Mouse (Mus musculus) CH12.LX (cell line): ENCODE results near the gene Tdp1. TPM values are rescaled to one million over a fixed set of nuclear protein-coding genes. Genes with fewer than 3 reads are reported as not detected.

ENCODE experiments used
- DNase-seq: peaks from one replicate; pipeline ENCODE4 v3.0.0-alpha.2; 2013; ENCODE audit errors: extremely low read depth
- H3K27ac ChIP-seq: 2 replicates; pipeline ENCODE4 v1.5.1; 2012; ENCODE audit warnings: low read depth, mild to moderate bottlenecking, control low read depth, moderate library complexity; ENCODE audit not compliant: insufficient read depth
- H3K27me3 ChIP-seq: replicated peaks from 2 replicates; pipeline ENCODE3; 2012; ENCODE audit warnings: inconsistent platforms
- H3K36me3 ChIP-seq, 2 experiments: replicated peaks in 1 of 2; 2 replicates each; pipeline versions ENCODE3 to v1.6.1; 2012; ENCODE audit warnings: inconsistent platforms in 1 of 2, low read length in 1 of 2, mild to moderate bottlenecking in 1 of 2, mixed read lengths in 1 of 2, moderate library complexity in 1 of 2; ENCODE audit not compliant: control insufficient read depth in 1 of 2, insufficient read depth in 1 of 2
- H3K4me1 ChIP-seq, 2 experiments: 2 replicates each; pipeline ENCODE4 v1.6.1; 2012; ENCODE audit warnings: inconsistent platforms in 1 of 2, moderate library complexity in 1 of 2; ENCODE audit not compliant: insufficient read depth in 2 of 2, control insufficient read depth in 1 of 2
- H3K4me2 ChIP-seq: 2 replicates; pipeline ENCODE4 v1.6.1; 2012; ENCODE audit warnings: low read depth, mild to moderate bottlenecking, control low read depth; ENCODE audit not compliant: poor library complexity, insufficient read depth, severe bottlenecking
- H3K4me3 ChIP-seq, 3 experiments: fragments of 150-350 bp in 1 of 3; sonication (generic) in 1 of 3; replicated peaks in 1 of 3; 2 replicates each; pipeline versions ENCODE3 to v1.5.1; 2011 to 2012; ENCODE audit warnings: low read depth in 2 of 3, low read length in 2 of 3, mild to moderate bottlenecking in 2 of 3, moderate library complexity in 2 of 3, control low read depth in 1 of 3, improper control_type of control experiment in 1 of 3, inconsistent platforms in 1 of 3, mixed read lengths in 1 of 3; ENCODE audit not compliant: poor library complexity in 1 of 3
- H3K79me2 ChIP-seq: replicated peaks from 2 replicates; pipeline ENCODE4 v1.6.1; 2012; ENCODE audit warnings: mild to moderate bottlenecking, moderate library complexity; ENCODE audit not compliant: control insufficient read depth, poor library complexity, insufficient read depth, severe bottlenecking; ENCODE audit errors: extremely low read depth
- H3K9ac ChIP-seq: 2 replicates; pipeline ENCODE4 v1.6.1; 2012; ENCODE audit warnings: low read depth, mild to moderate bottlenecking, control low read depth, moderate library complexity; ENCODE audit not compliant: insufficient read depth
- H3K9me3 ChIP-seq: replicated peaks from 2 replicates; pipeline ENCODE3; 2012; ENCODE audit warnings: low read length, inconsistent platforms, mixed read lengths
- BHLHE40 ChIP-seq: IDR thresholded peaks from 2 replicates; pipeline ENCODE4 v1.6.1; 2011; ENCODE audit warnings: mild to moderate bottlenecking, low read depth, low read length, improper control_type of control experiment
- CTCF ChIP-seq, 2 experiments: IDR thresholded peaks in 1 of 2; conservative IDR thresholded peaks in 1 of 2; 2 replicates each; pipeline ENCODE4 v1.5.1; 2011 to 2012; ENCODE audit warnings: low read depth in 2 of 2, low read length in 2 of 2, improper control_type of control experiment in 1 of 2, inconsistent platforms in 1 of 2, mild to moderate bottlenecking in 1 of 2, moderate library complexity in 1 of 2
- E2F4 ChIP-seq: IDR thresholded peaks from 2 replicates; pipeline ENCODE4 v1.6.1; 2011; ENCODE audit warnings: low read depth, low read length, improper control_type of control experiment; ENCODE audit not compliant: insufficient replicate concordance
- EP300 ChIP-seq: IDR thresholded peaks from 2 replicates; pipeline ENCODE4 v1.6.1; 2011; ENCODE audit warnings: low read length, improper control_type of control experiment
- ETS1 ChIP-seq: conservative IDR thresholded peaks from 2 replicates; pipeline ENCODE4 v1.6.1; 2012; ENCODE audit warnings: low read depth, mild to moderate bottlenecking, inconsistent platforms, low read length, improper control_type of control experiment, moderate library complexity
- HCFC1 ChIP-seq: IDR thresholded peaks from 2 replicates; pipeline ENCODE4 v1.6.1; 2012; ENCODE audit warnings: low read depth, mild to moderate bottlenecking, inconsistent platforms, low read length, improper control_type of control experiment
- IRF4 ChIP-seq: IDR thresholded peaks from 2 replicates; pipeline ENCODE4 v1.6.1; 2014; ENCODE audit warnings: low read depth, mild to moderate bottlenecking, inconsistent platforms, low read length, improper control_type of control experiment
- JUN ChIP-seq: IDR thresholded peaks from 2 replicates; pipeline ENCODE4 v1.6.1; 2011; ENCODE audit warnings: low read depth, mild to moderate bottlenecking, low read length, improper control_type of control experiment, moderate library complexity; ENCODE audit not compliant: insufficient read depth
- MAZ ChIP-seq: IDR thresholded peaks from 2 replicates; pipeline ENCODE4 v1.6.1; 2012; ENCODE audit warnings: low read depth, mild to moderate bottlenecking, inconsistent platforms, low read length, improper control_type of control experiment, moderate library complexity
- MEF2A ChIP-seq: IDR thresholded peaks from 2 replicates; pipeline ENCODE4 v1.6.1; 2014; ENCODE audit warnings: low read depth, mild to moderate bottlenecking, inconsistent platforms, low read length, improper control_type of control experiment, borderline replicate concordance
- PAX5 ChIP-seq: IDR thresholded peaks from 2 replicates; pipeline ENCODE4 v1.6.1; 2012; ENCODE audit warnings: low read length, inconsistent platforms, mixed read lengths
- POLR2A ChIP-seq: IDR thresholded peaks from 2 replicates; pipeline ENCODE4 v1.6.1; 2011; ENCODE audit warnings: low read depth, mild to moderate bottlenecking, improper control_type of control experiment, low read length
- POLR2AphosphoS2 ChIP-seq: IDR thresholded peaks from 2 replicates; pipeline ENCODE4 v1.6.1; 2011; ENCODE audit warnings: low read depth, low read length, improper control_type of control experiment
- RAD21 ChIP-seq: IDR thresholded peaks from 2 replicates; pipeline ENCODE4 v1.6.1; 2011; ENCODE audit warnings: low read depth, mild to moderate bottlenecking, low read length, improper control_type of control experiment, moderate library complexity
- RCOR1 ChIP-seq: conservative IDR thresholded peaks from 2 replicates; pipeline ENCODE4 v1.6.1; 2012; ENCODE audit warnings: low read depth, mild to moderate bottlenecking, inconsistent platforms, low read length, improper control_type of control experiment
- TBP ChIP-seq: conservative IDR thresholded peaks from 2 replicates; pipeline ENCODE4 v1.6.1; 2011; ENCODE audit warnings: low read depth, low read length, improper control_type of control experiment
- ZC3H11A ChIP-seq: IDR thresholded peaks from 2 replicates; pipeline ENCODE4 v1.6.1; 2012; ENCODE audit warnings: low read depth, mild to moderate bottlenecking, inconsistent platforms, low read length, improper control_type of control experiment
- ZKSCAN1 ChIP-seq: IDR thresholded peaks from 2 replicates; pipeline ENCODE4 v1.6.1; 2012; ENCODE audit warnings: low read depth, inconsistent platforms, low read length, improper control_type of control experiment, borderline replicate concordance
- ZMIZ1 ChIP-seq: IDR thresholded peaks from 2 replicates; pipeline ENCODE4 v1.6.1; 2012; ENCODE audit warnings: low read depth, mild to moderate bottlenecking, inconsistent platforms, low read length, improper control_type of control experiment
- ZNF384 ChIP-seq: IDR thresholded peaks from 2 replicates; pipeline ENCODE4 v1.6.1; 2012; ENCODE audit warnings: low read depth, low read length, improper control_type of control experiment, inconsistent platforms
- dilution Hi-C: fragments of 300-500 bp; cut with MboI; formaldehyde crosslinking; loops from 2 replicates; pipeline ENCODE4 v1.14.3; 2020; ENCODE audit warnings: low sequenced_read_pairs; ENCODE audit not compliant: extremely low pct_unique_long_range_greater_than_20kb, extremely low pct_ligation_motif_present
- in situ Hi-C: fragments of 300-500 bp; cut with MboI; formaldehyde crosslinking; loops from 3 replicates; pipeline ENCODE4 v1.14.3; 2019; ENCODE audit warnings: low sequenced_read_pairs, low pct_ligation_motif_present, low pct_unique_long_range_greater_than_20kb, mixed read lengths
- polyA plus RNA-seq: library from polyadenylated mRNA; unstranded; fragments of >175 nt; gene quantifications from 2 replicates; pipeline ENCODE4 v1.2.1, GENCODE M21; 2012; ENCODE audit warnings: low read depth; ENCODE audit not compliant: insufficient read length
- total RNA-seq, 2 experiments: library from RNA; depleted of rRNA; stranded (reverse); fragments of 300-350 nt in 1 of 2; fragments of >200 nt in 1 of 2; gene quantifications; 2 replicates each; pipeline ENCODE4 v1.2.3; 2012 to 2014

Gene Tdp1
- total and polyA plus RNA-seq, 3 experiments: 16.9 to 53.7 (median 27.4) TPM

- peaks cover 4% of the 10 kb centered on the region for H3K9me3 ChIP-seq
- H3K27me3 ChIP-seq: no peaks in the 10 kb centered on the region
- H3K4me2 ChIP-seq: no peak overlapping the region
- no peak overlapping the region for H3K4me3 ChIP-seq
- DNase-seq: no peak
- no peaks in the 10 kb centered on the region for H3K36me3 ChIP-seq
- dilution Hi-C loops: no loop called here
- H3K79me2 ChIP-seq: no peaks in the 10 kb centered on the region
- TF ChIP-seq ZNF384 (no peak), CTCF (conservative IDR thresholded peaks at IDR 0.05 in 1 of 2, IDR thresholded peaks at IDR 0.05 in 1 of 2; ENCODE audit: low read depth in 2 of 2, low read length in 2 of 2) (no peak), JUN (no peak), RCOR1 (no peak), MEF2A (no peak), ZMIZ1 (no peak), RAD21 (no peak), PAX5 (no peak), IRF4 (no peak), ZKSCAN1 (no peak), TBP (no peak), EP300 (no peak), POLR2A (no peak), MAZ (no peak), ZC3H11A (no peak), POLR2AphosphoS2 (no peak), E2F4 (no peak), ETS1 (no peak), HCFC1 (no peak)
- H3K4me1 ChIP-seq: peaks cover 17 to 41% of the 10 kb centered on the region in 2 experiments
- H3K9ac ChIP-seq: no peak overlapping the region
- in situ Hi-C loops: no loop called here
- no peak overlapping the region for H3K27ac ChIP-seq
Observed at GRCm38 (mm10) chr12:99988144-99988543, 103.8 kb downstream of the Tdp1 start.

GRCm38 (mm10) chr12:99992362-99992862, 108.1 kb downstream of the Tdp1 start:
- no peak overlapping the region for H3K9ac ChIP-seq
- dilution Hi-C loops (no loop called here), in situ Hi-C loops (no loop called here)
- no peaks in the 10 kb centered on the region for H3K79me2 ChIP-seq
- peaks cover 7 to 24% of the 10 kb centered on the region in 2 experiments for H3K4me1 ChIP-seq
- no peak overlapping the region for H3K27ac ChIP-seq
- peaks cover 4% of the 10 kb centered on the region for H3K9me3 ChIP-seq
- H3K4me2 ChIP-seq: peak overlapping the region; percentile 63; the same call in 1 of the 2 replicates
- no peak overlapping the region for H3K4me3 ChIP-seq
- no peaks in the 10 kb centered on the region for H3K36me3 ChIP-seq
- TF ChIP-seq IRF4: peak; percentile 16; the same call in 1 of the 2 replicates
- peak; percentile 73 for TF ChIP-seq ZNF384
- TF ChIP-seq POLR2AphosphoS2: no peak
- no peak for TF ChIP-seq MAZ
- TF ChIP-seq MEF2A: no peak; the same call in 1 of the 2 replicates
- peak; percentile 97 for TF ChIP-seq BHLHE40
- peak; percentile 56; the same call in 1 of the 2 replicates for TF ChIP-seq ETS1
- peak; percentile 23 for DNase-seq
- H3K27me3 ChIP-seq: no peaks in the 10 kb centered on the region
